Mouse (Mus musculus) megakaryocyte, adult 5-6 weeks (primary cell): ENCODE results near the gene Arf1. TPM values are rescaled to one million over a fixed set of nuclear protein-coding genes. Genes with fewer than 3 reads are reported as not detected.

Source experiments
- ATAC-seq: 2 replicates; pipeline ENCODE4 v1.8.0; 2016; ENCODE audit warnings: mild to moderate bottlenecking, inconsistent platforms; ENCODE audit not compliant: poor library complexity, severe bottlenecking
- total RNA-seq, 2 experiments: library from RNA; stranded (forward) in 1 of 2; stranded (reverse) in 1 of 2; fragments of 153-499, 151-499 nt in 1 of 2; fragments of 221-1000, 200-1000 nt in 1 of 2; gene quantifications; 2 replicates each; pipeline versions ENCODE4 v1.2.3 to v1.2.4; 2015 to 2017

The Arf1 gene
- total RNA-seq (2015) (312 and 325 TPM in 2 replicates), total RNA-seq (2017) (342 and 408 TPM in 2 replicates)

DNA sequence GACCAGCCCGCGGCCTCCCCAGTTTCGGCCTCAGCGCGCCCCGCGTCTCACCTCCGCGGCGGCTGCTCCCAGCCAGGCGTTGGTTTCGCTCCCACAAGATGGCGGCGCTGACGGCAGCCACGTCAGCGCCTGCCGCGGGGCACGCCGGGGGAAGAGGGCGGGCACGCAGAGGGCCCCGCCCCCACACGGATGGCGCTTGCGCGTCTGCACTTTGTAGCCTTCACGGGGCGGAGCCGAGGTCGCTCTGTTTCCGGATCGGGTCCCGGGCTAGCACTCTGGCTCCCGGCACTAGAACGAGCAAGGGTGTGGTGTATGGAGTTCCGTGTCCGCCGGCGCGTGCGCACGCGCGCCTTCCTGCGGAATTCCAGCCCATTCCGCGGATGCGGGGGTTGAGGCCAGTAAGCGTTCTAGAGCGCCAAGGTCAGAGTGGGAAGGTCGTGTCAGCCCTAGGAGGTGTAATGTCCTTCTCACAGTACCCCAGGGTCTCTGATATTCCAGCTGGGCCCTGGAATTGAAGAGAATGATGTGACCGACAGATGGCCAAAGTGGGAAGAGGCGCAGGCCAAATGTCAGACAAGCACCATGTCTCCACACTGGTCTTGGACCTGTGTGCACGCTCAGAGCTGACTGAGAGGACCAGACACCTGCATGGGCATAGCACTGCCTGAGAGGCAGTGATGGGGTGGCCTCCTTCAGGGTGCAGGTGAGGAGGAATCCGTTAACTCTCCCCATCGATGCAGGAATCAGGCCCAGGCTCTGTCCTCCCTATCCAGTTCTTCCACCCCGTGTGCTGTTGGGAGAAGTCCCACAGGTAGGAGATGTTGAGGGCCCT, at the start of gene Arf1:
Arf1 (minus strand) TSS at position 149 of the 832 bp plus-strand sequence.
- peak; percentile 82 for ATAC-seq

DNA sequence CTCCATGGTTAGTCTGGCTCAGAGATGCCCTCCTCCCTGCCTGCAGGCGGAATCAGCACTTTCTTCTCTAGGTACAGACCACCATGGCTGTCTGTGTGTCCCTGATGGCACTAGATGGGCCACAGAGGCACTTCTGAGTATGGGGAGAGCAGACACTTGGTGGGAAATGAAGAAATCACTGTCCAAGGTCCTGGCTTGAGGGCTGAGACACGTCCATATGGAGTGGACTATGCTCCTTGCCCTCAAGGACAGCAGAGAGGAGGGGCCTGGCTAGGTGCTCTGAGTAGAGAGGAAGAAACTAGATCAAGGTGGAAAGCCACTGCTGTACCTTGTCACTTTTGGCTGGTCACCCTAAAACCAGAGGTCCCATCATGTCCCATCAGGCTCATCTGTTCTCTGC, 48.8 kb upstream of the Arf1 start:
- ATAC-seq, result no peak

DNA sequence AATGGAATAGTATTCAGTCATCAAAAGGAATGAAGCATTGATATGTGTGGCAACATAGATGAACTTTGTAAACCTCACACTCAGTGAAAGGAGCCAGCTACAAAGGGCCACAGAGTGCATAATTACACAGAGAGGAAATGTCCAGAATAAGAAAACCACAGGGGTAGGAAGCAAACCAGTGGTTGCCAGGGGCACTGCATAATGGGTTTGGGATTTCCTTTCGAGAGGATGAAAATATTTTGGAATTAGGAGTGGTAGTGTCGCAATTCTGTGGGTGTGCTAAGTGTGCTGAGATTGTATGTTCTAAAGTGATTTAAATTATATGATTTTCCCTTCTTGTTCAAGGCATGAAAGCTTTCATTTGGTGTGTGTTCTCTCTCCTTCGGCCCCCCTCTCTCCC, 46.1 kb upstream of the Arf1 start:
- no peak for ATAC-seq

DNA sequence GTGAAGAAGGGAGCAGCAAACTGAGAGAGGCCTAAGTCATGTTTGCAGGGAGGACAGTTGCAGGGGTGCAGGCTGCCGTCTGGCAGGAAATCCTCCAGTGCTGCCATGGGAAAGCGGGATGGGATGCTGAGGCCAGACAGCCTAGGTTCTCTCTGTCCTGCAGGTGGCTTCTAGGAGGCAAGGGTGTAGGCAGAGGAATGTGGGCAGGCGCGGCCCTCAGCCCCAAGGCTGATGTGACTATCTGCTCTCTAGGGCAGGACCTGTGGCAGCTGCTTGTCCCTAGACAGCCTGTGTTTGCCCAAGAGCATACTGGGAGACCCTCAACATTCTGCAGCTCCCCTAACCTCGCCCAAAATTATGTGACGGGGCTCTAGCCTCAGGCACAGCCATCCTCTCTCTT, 38.7 kb upstream of the Arf1 start:
- no peak for ATAC-seq

DNA sequence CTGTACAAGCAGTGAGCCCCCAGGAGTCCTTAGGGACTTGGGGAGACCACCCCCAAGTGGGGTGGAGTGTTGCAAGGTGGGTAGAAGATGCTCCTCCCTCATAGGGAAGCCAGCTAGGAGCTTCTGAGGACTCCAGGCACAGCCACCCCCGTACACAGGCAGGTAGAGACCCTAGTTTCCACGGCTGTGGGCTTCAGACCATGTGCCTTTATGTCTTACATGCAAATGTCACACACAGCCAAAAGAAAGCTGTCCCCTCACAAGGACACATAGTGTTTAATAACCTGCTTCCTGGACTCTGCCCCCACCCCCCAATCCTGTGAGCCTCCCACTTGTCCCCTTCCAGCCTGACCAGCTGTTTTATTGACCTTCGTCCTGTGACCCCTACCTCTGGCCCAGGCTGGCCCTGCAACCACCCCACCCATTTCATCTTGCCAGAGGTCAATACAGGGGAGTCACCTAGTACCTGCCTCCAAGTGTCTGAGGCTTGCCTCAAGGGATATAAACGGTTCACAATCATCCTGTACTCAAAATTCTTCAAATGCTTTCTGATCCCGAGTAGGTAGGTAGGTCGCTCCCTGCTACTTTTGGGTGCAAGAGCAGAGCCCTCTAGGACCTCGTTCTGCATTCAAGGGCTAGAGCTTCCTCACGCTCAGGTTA, 37.2 kb upstream of the Arf1 start:
- ATAC-seq, result no peak

DNA sequence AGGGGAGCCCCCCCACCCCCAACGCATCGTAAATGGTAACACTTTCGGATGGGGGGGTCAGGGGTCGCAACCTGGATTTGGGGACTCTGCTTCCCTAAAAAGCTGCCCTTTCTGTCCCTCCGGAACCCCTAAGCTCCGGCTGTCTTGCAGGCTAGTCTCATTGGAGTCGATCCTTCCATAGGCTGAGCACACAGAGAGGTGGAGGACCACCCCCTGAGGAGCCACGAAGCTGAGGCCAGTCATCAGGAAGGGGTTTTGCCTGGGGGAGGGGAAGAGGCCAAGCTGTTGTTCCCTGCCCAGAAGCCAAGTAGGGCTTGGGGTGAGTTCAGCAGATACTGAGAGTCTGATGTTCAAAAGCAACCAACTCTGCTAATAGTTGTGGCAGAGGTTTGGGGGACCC, 36.5 kb upstream of the Arf1 start:
- no peak for ATAC-seq

DNA sequence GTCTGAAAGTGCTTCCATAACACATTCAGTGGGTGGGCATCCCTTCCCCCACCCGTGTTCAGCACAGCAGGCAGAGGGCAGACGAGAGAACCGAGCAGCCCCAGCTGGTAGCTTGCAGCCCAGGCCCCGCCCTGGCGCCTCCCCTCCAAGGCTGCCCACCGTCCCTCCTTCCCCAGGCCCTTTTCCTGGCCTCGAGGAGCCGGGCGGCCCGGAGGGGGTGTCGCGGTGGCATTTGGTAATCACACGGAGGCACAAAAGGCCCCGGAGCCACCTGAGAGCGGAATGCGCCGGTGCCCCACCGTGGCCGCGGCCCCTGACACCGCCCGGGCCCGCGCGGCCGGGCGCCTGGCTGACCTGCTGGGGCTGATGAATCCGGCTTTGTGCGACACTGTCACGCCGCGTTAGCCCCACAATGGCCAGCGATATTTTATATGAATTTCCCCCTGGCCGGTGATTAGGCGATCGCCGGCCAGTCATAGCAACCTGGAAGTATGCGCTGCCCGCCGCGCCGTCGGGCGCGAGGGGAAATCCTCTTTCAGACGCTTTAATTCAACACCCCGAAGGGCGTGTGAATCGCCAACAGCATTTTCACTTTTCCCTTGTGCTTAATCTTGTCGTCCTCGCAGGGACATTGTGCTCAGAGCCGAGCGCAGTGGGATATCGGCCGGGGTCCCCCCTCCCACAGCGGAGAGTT, 35.9 kb upstream of the Arf1 start:
- no peak for ATAC-seq

DNA sequence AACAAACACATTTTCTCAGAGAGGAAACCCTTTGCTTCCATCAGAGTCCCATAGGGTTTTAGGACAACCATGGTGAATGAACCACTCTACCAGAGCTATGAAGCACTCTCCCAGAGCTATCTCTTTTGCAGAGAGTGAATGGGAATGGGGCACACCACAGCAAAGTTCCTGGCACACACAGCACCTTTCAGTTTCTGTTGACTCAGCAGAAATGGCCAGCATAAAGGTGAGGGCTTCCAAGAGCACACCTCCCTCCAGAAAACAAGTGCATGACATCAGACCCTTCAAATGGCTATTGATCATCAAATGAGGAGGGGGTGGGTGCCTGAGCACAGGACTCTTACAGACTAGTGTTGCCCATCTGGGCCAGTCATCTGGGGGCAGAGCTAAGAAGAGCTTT, 34.2 kb upstream of the Arf1 start:
- no peak for ATAC-seq

DNA sequence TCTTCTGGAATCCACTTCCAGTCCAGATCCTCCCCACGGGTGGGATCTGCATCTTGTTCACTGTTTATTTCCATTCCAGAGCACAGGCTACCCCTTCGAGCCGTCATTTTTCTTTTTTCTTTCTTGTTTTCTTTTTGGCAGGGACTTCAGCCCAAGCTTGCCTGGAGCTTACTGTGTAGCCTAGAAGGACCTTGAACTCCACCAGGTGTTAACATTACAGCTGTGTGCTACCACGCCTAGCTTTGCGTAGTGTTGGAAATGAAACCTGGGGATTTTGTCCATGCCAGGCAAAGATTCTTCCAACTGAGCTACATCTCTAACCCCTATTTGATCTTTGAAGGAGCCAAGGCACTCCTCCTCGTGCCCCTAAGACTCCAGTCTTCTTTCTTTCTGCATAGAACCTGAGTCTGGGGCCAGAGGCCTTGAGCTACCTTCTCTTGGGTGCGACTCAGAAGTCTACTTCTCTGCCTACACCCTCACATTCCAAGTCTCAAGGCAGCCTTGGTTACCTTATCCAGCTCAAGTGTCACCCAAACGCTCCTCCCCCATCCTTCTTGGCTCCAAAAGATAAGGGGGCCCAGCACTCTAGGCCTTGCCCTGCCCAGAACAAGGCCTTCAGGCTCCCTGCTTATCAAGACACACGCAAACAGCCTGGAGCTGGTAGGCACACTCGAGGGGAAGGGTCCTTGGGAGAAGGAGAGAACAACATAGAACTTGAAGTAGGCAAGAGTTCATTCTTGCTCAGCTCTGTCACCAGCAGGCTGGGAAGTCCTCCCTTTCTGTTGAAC, 32.8 kb upstream of the Arf1 start:
- ATAC-seq, result no peak

DNA sequence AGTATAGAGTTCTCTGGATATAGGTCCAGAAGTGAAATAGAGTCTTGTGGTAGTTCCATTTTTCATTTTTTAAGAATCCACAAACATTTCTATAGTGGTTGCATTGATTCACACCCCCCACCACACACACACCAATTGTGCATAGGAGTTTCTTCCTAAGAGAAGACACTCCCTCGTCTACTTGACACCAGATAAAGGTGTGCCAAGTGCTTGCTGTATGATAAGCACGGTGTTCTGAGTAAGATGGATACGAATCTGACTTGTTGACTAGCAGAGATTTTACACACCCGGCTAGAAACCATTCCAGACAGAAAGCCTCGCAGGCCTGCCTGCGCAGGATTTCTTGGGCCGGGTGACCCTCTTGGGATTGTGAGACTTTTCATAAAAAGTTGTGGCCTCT, 31.6 kb upstream of the Arf1 start:
- no peak for ATAC-seq

DNA sequence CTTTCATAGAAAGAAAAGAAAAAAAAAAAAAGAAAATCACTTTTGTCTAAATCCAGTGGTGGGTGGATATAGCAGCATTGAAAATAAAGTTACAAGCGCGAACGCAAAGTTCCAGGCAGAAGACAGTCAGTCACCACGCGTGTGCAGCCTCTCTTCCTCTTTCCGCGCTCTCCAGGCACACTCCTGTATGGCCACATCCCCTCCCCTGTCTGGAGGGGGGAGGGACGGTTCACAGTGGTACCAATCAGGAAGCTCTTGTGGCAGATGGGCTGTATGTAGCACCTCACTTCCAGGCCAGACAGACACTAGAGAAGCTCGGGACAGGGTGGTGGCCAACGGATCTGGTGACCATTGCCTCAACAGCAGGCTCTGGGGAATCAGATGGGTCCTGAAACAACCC, 20.0 kb upstream of the Arf1 start:
- ATAC-seq, result peak; percentile 71

DNA sequence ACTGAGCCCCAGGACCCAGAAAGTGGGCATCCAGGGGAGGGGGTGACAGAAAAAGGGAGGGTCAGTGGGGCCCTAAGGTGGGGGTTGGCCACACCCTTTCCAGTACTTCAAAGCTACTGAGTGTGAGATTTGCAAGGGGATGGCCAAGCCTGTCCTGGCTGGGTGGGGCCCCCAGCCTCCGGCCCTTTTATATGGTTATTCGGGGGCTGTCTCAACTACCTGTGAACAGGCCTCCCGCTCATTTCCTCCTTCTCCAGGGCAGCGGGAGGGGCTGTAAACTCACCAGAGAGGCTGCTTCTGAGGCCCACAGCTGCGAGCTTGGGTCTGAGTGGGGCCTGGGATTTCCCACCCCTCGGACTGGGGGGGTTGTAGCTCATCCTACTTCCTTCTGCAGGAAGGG, 15.8 kb upstream of the Arf1 start:
- ATAC-seq, result no peak

DNA sequence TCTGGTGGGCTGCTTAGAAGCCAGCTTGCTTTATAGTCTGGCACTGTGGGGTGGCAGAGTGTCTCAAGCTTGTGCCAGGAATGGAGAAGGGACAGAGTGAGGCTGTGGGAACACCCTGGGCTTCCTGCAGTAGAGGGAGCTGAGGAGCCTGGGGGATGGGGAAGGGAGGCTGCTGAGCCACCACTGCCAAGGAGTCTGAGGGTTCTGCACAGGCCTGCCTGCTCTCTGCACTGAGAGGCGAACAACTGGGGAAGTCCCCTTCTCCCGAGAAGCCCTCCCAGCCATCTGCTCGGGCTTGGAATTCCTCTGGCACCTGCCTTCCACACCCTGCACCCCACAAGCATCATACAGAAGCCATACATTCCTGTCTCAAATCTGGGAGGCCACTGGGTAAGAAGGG, 13.8 kb upstream of the Arf1 start:
- ATAC-seq, result no peak

DNA sequence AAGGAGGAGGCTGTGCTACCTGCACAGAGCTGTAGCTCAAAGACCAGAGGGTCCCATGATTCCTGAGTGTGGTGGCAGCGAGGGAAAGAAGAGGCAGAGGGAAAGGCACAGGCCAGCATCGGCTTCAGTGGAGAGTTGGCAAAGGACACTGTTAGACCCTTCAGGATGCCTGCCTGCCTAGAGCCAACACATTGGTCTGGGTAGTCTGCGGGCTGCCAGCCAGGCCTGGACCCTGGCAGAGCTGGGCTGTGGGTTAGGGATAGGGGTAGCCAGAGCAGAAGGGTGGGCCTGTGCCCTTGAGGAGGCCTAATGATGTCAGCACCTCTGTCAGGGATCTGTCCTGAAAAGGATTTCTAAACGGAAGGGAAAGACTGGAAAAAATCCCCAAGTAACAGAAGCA, 11.7 kb upstream of the Arf1 start:
- no peak for ATAC-seq

DNA sequence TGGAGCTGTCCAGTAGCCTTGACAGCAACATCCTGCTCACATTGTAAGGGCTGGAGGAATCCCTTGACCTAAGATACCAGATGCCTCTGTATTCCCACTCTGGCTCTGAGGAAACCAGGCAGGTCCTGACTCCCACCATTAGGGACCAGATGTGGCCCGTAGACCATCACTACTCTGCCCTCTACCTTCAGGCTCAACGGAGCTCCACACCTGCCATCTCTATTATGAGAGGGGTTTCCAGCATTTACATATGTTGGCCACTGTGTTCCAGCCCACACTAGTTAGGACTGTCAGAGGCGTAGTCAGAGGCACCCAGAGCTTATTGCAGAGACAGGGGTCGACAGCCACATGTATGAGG, 11.3 kb upstream of the Arf1 start:
- no peak for ATAC-seq

DNA sequence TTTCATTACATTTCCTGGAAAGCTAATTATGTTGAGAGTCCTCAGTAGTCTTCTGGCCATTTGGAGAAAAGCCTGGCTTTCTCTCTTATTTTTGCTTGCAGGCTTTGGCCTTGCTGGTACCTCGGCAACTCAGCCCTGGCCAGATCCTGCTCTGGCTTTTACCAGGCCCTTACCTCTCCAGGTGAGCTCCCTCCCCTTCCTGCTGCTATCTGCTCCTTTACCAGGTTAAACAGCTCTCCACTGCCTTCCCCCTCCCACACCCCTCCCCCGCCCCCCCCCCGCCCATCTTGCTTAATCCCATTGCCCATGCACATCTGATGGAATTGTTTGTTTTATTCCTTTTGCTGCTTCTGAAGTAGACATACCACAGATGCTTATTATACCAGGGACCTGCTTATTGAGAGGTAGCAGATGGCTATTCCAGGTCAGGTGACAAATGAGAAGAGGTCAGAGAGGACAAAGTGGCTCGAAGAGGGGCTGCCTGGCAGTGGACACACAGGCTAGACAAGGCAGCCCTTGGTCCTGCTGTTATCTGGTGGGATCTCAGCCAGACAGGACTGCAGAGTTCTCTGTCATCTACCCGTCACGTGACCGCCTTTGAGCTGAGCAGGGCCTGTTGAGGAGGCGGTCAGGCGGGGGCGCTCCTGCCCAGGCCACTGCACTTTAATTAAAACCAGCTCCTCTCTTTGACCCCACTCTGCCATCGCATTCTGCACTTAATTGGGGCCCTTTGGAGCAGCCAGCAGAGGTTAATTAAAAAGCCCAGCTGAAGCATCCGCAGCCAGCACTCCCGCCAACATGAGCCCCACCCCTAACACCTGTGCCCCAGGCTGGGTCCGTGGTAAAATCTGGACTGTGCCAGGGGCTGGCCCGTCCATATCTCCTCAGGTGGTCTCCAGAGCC, 10.7 kb upstream of the Arf1 start:
- peak; percentile 59 for ATAC-seq

DNA sequence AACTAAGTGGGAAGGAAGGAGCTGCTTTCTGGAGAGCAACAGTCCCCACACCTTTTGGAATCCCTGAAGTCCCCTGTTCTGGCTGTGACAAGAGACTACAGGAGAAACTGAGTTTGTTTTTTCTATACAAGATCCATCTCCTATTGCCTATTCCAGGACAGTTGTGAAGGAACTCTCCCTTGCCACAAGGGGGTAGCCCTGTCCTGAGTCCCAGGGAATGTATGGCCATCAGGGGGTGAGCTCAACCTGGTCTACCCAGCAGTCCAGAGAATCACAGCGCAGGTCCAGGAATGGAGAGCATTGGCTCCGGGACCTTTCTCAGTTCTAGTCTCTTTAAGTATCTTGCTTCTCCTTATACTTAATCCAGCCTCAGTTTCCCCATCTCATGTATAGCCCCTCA, 4.7 kb upstream of the Arf1 start:
- ATAC-seq, result no peak

DNA sequence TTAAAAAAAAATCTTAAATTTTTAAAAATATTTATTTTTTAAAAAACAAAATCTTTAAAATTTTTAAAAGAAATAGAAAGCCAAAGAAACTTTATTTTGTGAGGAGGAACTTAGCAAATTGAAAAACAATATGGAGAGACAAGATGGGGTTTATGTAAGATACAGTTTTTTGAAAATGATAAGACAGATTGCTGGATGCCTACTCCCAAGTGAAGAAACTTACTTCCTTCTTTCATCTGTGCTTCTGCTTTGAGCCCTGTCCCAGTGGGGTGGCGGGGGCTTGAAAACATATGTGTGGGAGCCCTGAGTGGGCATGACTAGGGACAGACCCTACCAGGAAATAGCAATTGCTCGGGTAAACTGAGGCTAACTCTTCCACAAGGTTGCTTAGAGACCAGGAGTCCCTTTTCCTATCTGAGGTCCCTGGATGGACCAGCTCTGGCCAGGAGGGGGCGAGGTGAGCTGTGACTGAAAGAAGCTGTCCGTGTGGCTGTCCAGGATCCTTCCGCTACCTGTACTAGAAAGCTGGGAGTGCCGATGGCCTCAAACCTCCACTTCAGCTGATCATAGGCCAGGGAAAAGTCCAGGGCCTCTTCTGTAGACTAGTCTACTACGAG, 2.2 kb upstream of the Arf1 start:
- ATAC-seq, result peak; percentile 39

DNA sequence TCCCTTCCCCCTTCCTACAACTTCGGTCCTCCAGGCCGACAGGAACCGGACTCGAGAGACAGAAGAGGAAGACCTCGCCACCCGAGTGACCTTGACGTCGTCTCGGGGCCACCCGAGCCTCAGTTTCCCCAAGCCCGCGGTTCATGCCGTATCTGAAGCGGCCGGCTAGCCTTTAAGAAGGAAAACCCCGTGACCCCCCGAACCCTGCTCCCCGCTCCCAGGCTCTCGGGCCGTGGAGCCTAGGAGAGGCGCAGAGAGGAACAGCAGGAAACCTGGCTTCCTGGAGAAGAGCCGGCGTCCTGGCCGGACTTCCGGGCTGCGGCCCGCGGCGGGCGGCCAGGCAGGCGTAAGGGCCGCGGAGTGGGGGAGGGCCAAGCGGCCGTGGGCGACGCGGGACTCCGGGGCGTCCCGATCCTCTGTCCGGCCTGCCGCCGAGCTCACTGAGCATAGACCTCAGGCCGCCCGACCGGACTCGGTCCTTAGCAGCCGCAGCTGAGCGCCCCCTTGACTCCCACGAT, 407 bp downstream of the Arf1 start:
- peak; percentile 25 for ATAC-seq
